Mouse (Mus musculus) myocyte (in vitro differentiated cells): ENCODE data around the gene Zfp462. TPM values are rescaled to one million over a fixed set of nuclear protein-coding genes. Genes with fewer than 3 reads are reported as not detected.

Source experiments
- H3K27me3 ChIP-seq: one replicate; pipeline ENCODE4 v1.6.1; 2011; ENCODE audit not compliant: control insufficient read depth, insufficient read depth, insufficient read length
- H3K36me3 ChIP-seq: one replicate; pipeline ENCODE4 v1.6.1; 2011; ENCODE audit not compliant: control insufficient read depth, insufficient read depth
- H3K4me2 ChIP-seq: one replicate; pipeline ENCODE4 v1.6.1; 2011; ENCODE audit warnings: low read depth, control low read depth
- H3K4me3 ChIP-seq: one replicate; pipeline ENCODE4 v1.5.1; 2011; ENCODE audit warnings: mild to moderate bottlenecking, control low read depth, moderate library complexity
- H3K79me2 ChIP-seq: one replicate; pipeline ENCODE4 v1.6.1; 2011; ENCODE audit not compliant: control insufficient read depth, insufficient read depth
- H3ac ChIP-seq: one replicate; pipeline ENCODE4 v1.6.1; 2011; ENCODE audit not compliant: control insufficient read depth, insufficient read length
- CEBPB ChIP-seq: IDR thresholded peaks from 2 replicates; pipeline ENCODE4 v1.6.1; 2011; ENCODE audit warnings: mild to moderate bottlenecking, moderate library complexity; ENCODE audit not compliant: poor library complexity, insufficient read depth, severe bottlenecking
- E2F4 ChIP-seq: IDR thresholded peaks from one replicate; pipeline ENCODE4 v1.6.1; 2011; ENCODE audit warnings: mild to moderate bottlenecking, control low read depth, moderate library complexity; ENCODE audit not compliant: insufficient read depth
- MAX ChIP-seq: IDR thresholded peaks from one replicate; pipeline ENCODE4 v1.6.1; 2011; ENCODE audit warnings: low read depth, mild to moderate bottlenecking, control low read depth
- MYOD1 ChIP-seq, 3 experiments: IDR thresholded peaks; one replicate each; pipeline ENCODE4 v1.6.1; 2011; ENCODE audit warnings: control low read depth in 2 of 3, low read depth in 2 of 3, mild to moderate bottlenecking in 2 of 3, moderate library complexity in 1 of 3; ENCODE audit not compliant: insufficient read length in 2 of 3, control insufficient read depth in 1 of 3
- MYOG ChIP-seq, 3 experiments: IDR thresholded peaks; one replicate each; pipeline ENCODE4 v1.6.1; 2011; ENCODE audit warnings: control low read depth in 2 of 3, low read depth in 2 of 3, mild to moderate bottlenecking in 2 of 3; ENCODE audit not compliant: insufficient read length in 2 of 3, control insufficient read depth in 1 of 3, insufficient read depth in 1 of 3
- POLR2A ChIP-seq: IDR thresholded peaks from one replicate; pipeline ENCODE4 v1.6.1; 2011; ENCODE audit warnings: low read depth, mild to moderate bottlenecking, control low read depth, moderate library complexity; ENCODE audit not compliant: insufficient read length
- POLR2AphosphoS2 ChIP-seq: IDR thresholded peaks from one replicate; pipeline ENCODE4 v1.6.1; 2011; ENCODE audit warnings: low read depth, control low read depth; ENCODE audit not compliant: insufficient read length
- REST ChIP-seq: IDR thresholded peaks from one replicate; pipeline ENCODE4 v1.6.1; 2011; ENCODE audit warnings: mild to moderate bottlenecking, control low read depth, moderate library complexity; ENCODE audit not compliant: insufficient read depth, insufficient read length
- SRF ChIP-seq: IDR thresholded peaks from one replicate; pipeline ENCODE4 v1.6.1; 2011; ENCODE audit warnings: low read depth; ENCODE audit not compliant: control insufficient read depth, insufficient read length
- TCF12 ChIP-seq: IDR thresholded peaks from one replicate; pipeline ENCODE4 v1.6.1; 2011; ENCODE audit warnings: mild to moderate bottlenecking, control low read depth; ENCODE audit not compliant: poor library complexity, insufficient read depth, severe bottlenecking
- TCF3 ChIP-seq: IDR thresholded peaks from one replicate; pipeline ENCODE4 v1.6.1; 2011; ENCODE audit warnings: low read depth, control low read depth; ENCODE audit not compliant: insufficient read length
- USF1 ChIP-seq: IDR thresholded peaks from one replicate; pipeline ENCODE4 v1.6.1; 2011; ENCODE audit warnings: low read depth, mild to moderate bottlenecking, control low read depth, moderate library complexity
- polyA plus RNA-seq: library from polyadenylated mRNA; unstranded; fragments of >200 nt; fragmentation: generic; extraction: Trizol; gene quantifications from one replicate; pipeline ENCODE4 v1.2.1, GENCODE M21; 2012; ENCODE audit warnings: missing spikeins

Gene Zfp462
- polyA plus RNA-seq, 1 experiment = 3.1 TPM

DNA sequence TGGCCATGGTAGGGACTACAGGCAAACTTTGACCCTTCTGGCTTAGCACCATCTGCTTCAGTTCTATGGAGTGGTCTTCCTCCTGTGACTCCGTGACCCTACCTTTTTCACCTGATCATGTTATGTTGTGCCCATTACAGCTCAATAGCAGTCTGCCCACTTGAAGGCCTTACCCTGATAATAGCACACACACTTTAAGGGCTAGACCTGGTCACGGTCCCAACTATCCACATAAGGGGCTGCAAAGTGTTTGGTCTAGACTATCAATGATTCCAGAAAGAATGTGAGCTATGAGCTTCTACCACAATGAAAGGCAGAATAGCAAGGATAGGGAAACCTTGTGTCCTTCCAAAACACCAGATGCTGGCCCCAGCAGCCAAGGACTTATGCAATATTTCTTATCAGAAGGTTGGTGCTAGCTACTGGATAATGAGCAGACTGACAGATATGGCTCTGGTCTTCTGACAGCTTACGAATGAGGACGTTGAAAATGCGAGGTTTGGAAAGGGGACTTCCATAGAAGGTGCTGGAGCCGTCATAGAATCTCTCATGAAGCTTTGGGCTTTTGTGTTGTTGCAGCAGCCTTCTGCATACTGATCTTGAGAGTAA lies 139.3 kb downstream of the Zfp462 start:
- H3ac ChIP-seq = no peak overlapping the region
- H3K27me3 ChIP-seq = no peaks in the 10 kb centered on the region
- H3K4me3 ChIP-seq = no peak overlapping the region
- no peak overlapping the region for H3K4me2 ChIP-seq
- H3K36me3 ChIP-seq = peaks cover 10% of the 10 kb centered on the region
- H3K79me2 ChIP-seq = no peaks in the 10 kb centered on the region
- TF ChIP-seq CEBPB (no peak), TCF3 (no peak), MYOD1 (IDR thresholded peaks at IDR 0.05; ENCODE audit: control insufficient read depth in 1 of 3, insufficient read length in 2 of 3, low read depth in 2 of 3) (no peak), TCF12 (no peak), POLR2AphosphoS2 (no peak), USF1 (no peak), E2F4 (no peak), MYOG (IDR thresholded peaks at IDR 0.05; ENCODE audit: control insufficient read depth in 1 of 3, insufficient read depth in 1 of 3, insufficient read length in 2 of 3, low read depth in 2 of 3) (no peak), POLR2A (no peak), SRF (no peak), REST (no peak), MAX (no peak)

DNA sequence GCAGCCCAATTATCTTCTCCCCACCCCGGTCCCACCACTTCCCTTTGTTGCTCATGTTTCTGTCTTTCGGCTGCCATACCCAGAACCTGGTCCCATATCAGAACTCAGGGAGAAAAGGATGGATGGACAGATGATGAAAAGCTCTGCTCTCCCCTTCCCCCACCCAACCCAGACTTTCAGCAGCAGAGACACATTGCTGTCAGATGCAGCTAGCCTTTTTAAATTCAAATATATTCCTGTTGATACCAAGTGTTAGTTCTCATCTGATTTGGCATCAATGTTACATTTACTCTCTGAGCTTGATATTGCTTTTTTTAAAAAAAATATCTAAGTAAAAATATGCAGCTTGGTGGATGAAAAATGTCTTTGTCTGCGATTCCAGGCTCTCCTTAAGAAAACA lies 143.3 kb downstream of the Zfp462 start:
- Histone ChIP-seq H3K4me2 (no peak overlapping the region), H3K36me3 (peaks cover 4% of the 10 kb centered on the region), H3K4me3 (no peak overlapping the region), H3K27me3 (no peaks in the 10 kb centered on the region), H3K79me2 (no peaks in the 10 kb centered on the region), H3ac (no peak overlapping the region)
- TF ChIP-seq TCF3 (no peak), POLR2AphosphoS2 (no peak), POLR2A (no peak), TCF12 (no peak), SRF (no peak), REST (no peak), CEBPB (no peak), MYOD1 (IDR thresholded peaks at IDR 0.05; ENCODE audit: control insufficient read depth in 1 of 3, insufficient read length in 2 of 3, low read depth in 2 of 3) (no peak), MAX (no peak), USF1 (no peak)

DNA sequence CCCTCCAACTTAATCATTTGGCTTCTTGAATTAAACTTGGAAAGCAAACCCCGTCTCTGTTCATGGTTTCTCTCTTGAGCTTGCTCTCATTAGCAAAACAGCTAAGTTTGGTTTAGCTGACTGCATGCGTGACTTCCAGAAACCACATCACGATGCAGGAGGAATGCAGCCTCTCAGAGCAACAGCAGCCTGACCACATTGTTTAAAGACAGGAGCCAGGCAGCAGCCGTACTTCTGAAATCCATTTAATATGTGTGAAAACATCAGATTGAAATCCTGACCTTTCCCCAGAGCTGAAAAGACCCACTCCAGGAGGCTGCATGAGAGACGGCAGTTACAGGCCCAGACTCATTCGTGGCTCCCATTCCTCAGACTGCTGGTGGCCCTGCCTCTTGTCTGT lies 144.1 kb downstream of the Zfp462 start:
- Histone ChIP-seq H3K27me3 (no peaks in the 10 kb centered on the region), H3K4me3 (no peak overlapping the region), H3ac (no peak overlapping the region), H3K4me2 (no peak overlapping the region), H3K79me2 (no peaks in the 10 kb centered on the region), H3K36me3 (no peaks in the 10 kb centered on the region)
- TF ChIP-seq MAX (no peak), POLR2AphosphoS2 (no peak), SRF (no peak), MYOG (IDR thresholded peaks at IDR 0.05; ENCODE audit: control insufficient read depth in 1 of 3, insufficient read depth in 1 of 3, insufficient read length in 2 of 3, low read depth in 2 of 3) (no peak), POLR2A (no peak), TCF12 (no peak), CEBPB (no peak), REST (no peak), E2F4 (no peak), TCF3 (no peak), MYOD1 (IDR thresholded peaks at IDR 0.05; ENCODE audit: control insufficient read depth in 1 of 3, insufficient read length in 2 of 3, low read depth in 2 of 3) (no peak), USF1 (no peak)

DNA sequence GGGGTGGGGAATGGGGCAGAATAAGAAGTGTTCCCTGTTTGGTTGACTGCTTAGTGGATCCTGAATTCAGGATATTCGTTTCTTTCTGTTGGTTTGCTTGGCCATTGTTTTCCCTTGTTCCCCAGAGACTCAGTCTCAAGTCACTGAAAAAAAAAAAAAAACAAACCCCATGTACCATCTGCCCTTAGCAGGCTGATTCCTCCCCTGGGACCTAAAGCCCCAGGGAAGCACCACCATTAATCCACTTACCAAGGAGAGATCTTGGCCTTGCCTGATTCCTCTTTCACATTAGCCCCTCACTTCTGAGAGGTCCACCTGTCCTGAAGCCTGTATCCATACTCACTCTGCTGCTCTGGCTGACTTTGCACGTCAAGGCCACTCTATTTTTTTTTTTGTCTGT lies 152.3 kb downstream of the Zfp462 start:
- TF ChIP-seq TCF3 (no peak), USF1 (no peak), TCF12 (no peak), MAX (no peak), E2F4 (no peak), REST (no peak), SRF (no peak), MYOG (IDR thresholded peaks at IDR 0.05; ENCODE audit: control insufficient read depth in 1 of 3, insufficient read depth in 1 of 3, insufficient read length in 2 of 3, low read depth in 2 of 3) (no peak)
- Histone ChIP-seq H3K27me3 (no peaks in the 10 kb centered on the region), H3K4me2 (no peak overlapping the region), H3K4me3 (no peak overlapping the region), H3ac (no peak overlapping the region), H3K36me3 (no peaks in the 10 kb centered on the region), H3K79me2 (no peaks in the 10 kb centered on the region)

DNA sequence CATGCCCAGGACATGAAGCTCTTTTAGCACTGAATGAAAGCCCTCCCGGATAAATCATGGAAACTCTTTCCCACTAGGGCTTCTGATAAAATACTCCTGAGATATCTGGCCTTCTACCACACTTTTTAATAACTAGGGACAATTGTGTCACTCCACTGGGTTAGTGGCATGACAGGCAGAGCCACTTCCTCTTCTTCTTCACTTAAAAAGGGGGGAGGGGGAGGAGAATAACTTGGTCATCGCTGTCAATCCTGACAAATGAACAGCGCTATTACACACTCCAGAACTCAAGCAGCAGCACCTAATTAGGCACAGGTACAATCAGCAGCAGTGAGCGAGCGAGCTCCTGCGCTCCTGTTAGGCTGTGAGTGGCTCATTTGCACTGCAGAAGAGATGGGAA lies 153.5 kb downstream of the Zfp462 start:
- TF ChIP-seq TCF3 (no peak), TCF12 (no peak), SRF (no peak), MAX (no peak), CEBPB (no peak), E2F4 (no peak), MYOD1 (IDR thresholded peaks at IDR 0.05; ENCODE audit: control insufficient read depth in 1 of 3, insufficient read length in 2 of 3, low read depth in 2 of 3) (no peak)
- Histone ChIP-seq H3K4me2 (no peak overlapping the region), H3K36me3 (no peaks in the 10 kb centered on the region), H3ac (no peak overlapping the region), H3K4me3 (no peak overlapping the region), H3K27me3 (no peaks in the 10 kb centered on the region), H3K79me2 (no peaks in the 10 kb centered on the region)
